Mouse (Mus musculus): ENCODE data around the gene Tpm3.

DNA sequence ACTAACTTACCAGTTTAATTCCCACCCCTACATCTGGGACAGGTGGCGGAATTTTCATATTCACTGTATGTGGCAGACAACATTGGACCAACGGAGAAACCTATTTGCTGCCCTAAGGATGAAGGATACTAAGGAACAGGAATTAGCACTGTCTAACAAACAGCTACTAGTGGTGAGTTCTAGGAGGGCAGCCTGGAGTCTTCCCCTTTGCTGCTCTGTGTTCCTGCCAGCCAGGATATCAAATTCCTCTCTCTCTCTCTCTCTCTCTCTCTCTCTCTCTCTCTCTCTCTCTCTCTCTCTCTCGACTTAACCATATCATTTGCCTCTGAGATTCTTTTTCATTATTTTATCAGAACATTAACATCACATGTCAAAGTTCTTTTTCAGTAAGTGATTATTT lies 8.1 kb upstream of the Tpm3 start:
- TF ChIP-seq GATA1 (IDR thresholded peaks at IDR 0.05; ENCODE audit: low read length): no peak
- TF ChIP-seq TAL1 (IDR thresholded peaks at IDR 0.05; ENCODE audit: low read length): no peak
